Mouse (Mus musculus) ES-Bruce4 (cell line): Measurements from ENCODE around the gene Sgk1.

Experiments used
- CTCF ChIP-seq: IDR thresholded peaks from one replicate; pipeline ENCODE4 v1.8.1; 2011; ENCODE audit warnings: low read depth, low read length
- EP300 ChIP-seq: IDR thresholded peaks from 2 replicates; pipeline ENCODE4 v1.6.1; 2011; ENCODE audit warnings: low read depth, low read length; ENCODE audit not compliant: insufficient read depth
- POLR2A ChIP-seq: IDR thresholded peaks from one replicate; pipeline ENCODE4 v1.8.1; 2011; ENCODE audit warnings: low read length; ENCODE audit not compliant: insufficient read depth

- TF ChIP-seq POLR2A = no peak
- TF ChIP-seq CTCF = no peak
- no peak for TF ChIP-seq EP300
Observed at GRCm38 (mm10) chr10:21857676-21858075, 24.3 kb upstream of the Sgk1 start.
